Mouse (Mus musculus) midbrain, embryonic 14.5 days (tissue): Measurements from ENCODE around the gene Klhdc4. TPM values are rescaled to one million over a fixed set of nuclear protein-coding genes. Genes with fewer than 3 reads are reported as not detected.

Experiments
- ATAC-seq: fragments of 200-750 bp; cut with Nextera tagmentation; 2 replicates; pipeline ENCODE4 v1.8.0; 2017; ENCODE audit warnings: moderate number of reproducible peaks, moderate library complexity; ENCODE audit not compliant: low FRiP score, low TSS enrichment
- DNase-seq: peaks from one replicate; pipeline ENCODE4 v3.0.0-alpha.2; 2015
- H3K27ac ChIP-seq: fragments of 300-500 bp; sonication (generic); replicated peaks from 2 replicates; pipeline ENCODE4 v1.5.1; 2014; ENCODE audit warnings: mild to moderate bottlenecking, low read depth, low read length, moderate library complexity
- H3K27me3 ChIP-seq: fragments of 300-500 bp; sonication (generic); 2 replicates; pipeline ENCODE4 v1.6.1; 2014; ENCODE audit warnings: low read length, control low read depth, mixed read lengths; ENCODE audit not compliant: control insufficient read depth, insufficient read depth
- H3K36me3 ChIP-seq: fragments of 300-500 bp; sonication (generic); 2 replicates; pipeline ENCODE4 v1.6.1; 2014; ENCODE audit warnings: low read length, control low read depth; ENCODE audit not compliant: control insufficient read depth, insufficient read depth
- H3K4me1 ChIP-seq: fragments of 300-500 bp; sonication (generic); 2 replicates; pipeline ENCODE4 v1.6.1; 2014; ENCODE audit warnings: mild to moderate bottlenecking, antibody characterized with exemption, low read length, control low read depth; ENCODE audit not compliant: control insufficient read depth, insufficient read depth
- H3K4me2 ChIP-seq: fragments of 300-500 bp; sonication (generic); 2 replicates; pipeline ENCODE4 v1.6.1; 2014; ENCODE audit warnings: mild to moderate bottlenecking, low read length, moderate library complexity
- H3K4me3 ChIP-seq: fragments of 300-500 bp; sonication (generic); replicated peaks from 2 replicates; pipeline ENCODE4 v1.5.1; 2014; ENCODE audit warnings: low read depth, low read length
- H3K9ac ChIP-seq: fragments of 300-500 bp; sonication (generic); replicated peaks from 2 replicates; pipeline ENCODE4 v1.6.1; 2014; ENCODE audit warnings: mild to moderate bottlenecking, low read length, moderate library complexity
- H3K9me3 ChIP-seq: fragments of 300-500 bp; sonication (generic); 2 replicates; pipeline ENCODE4 v1.6.1; 2016; ENCODE audit warnings: low read length, control low read depth, mixed read lengths; ENCODE audit not compliant: control insufficient read depth
- WGBS: fragments of 180-500 bp; shearing (Covaris S2); extraction: QIAGEN DNeasy Blood & Tissue Kit; methylation state at CpG from one replicate; pipeline ENCODE4 v1.1.7; 2014; 5-methylcytosine and 5-hydroxymethylcytosine counted together
- polyA plus RNA-seq: library from polyadenylated mRNA; unstranded; fragments of >200 nt; fragmentation: Nextera tagmentation; extraction: Ambion mirVana; gene quantifications from 2 replicates; pipeline ENCODE4 v1.2.1, GENCODE M21; 2014

The Klhdc4 gene
- polyA plus RNA-seq, 1 experiment from 2014 or later, result 41.7 TPM

DNA sequence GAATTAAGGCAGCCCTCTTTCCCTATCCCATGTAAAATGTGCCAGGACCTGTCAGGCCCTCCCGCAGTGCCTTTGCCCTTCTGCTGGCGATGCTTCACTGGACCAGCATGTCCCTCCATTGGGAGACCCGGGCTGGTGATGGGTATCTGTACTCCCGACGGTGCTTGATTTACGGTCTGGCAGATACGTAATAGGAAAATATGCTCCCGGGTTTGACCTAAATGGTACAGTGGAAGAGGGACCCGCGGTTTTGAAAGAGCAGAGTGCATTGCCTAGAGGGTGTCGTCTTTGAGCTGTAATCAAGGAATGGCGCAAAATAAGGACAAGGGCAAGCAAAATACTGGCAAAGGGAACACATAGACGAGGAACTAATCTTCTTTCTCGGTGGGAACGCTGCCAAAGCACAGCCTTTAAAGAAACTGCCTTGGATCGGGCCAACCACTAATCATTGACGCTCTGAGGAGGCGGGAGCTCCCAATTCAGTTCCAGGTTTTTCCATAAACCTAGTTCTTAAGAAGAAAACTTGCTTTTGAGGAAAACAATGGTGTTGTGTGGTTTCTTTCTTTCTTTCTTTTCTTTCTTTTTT lies 501 bp upstream of the Klhdc4 start:
- H3K9ac ChIP-seq, result peak overlapping the region; percentile 85
- peak overlapping the region; percentile 89 for H3K4me3 ChIP-seq
- H3K4me1 ChIP-seq, result peaks cover 11% of the 10 kb centered on the region
- DNase-seq (no peak), ATAC-seq (peak; percentile 77; the same call in 1 of the 2 replicates)
- WGBS, result 20% methylated on average over 18 of the region's 18 CpGs
- H3K27ac ChIP-seq, result peak overlapping the region; percentile 78
- no peaks in the 10 kb centered on the region for H3K27me3 ChIP-seq
- no peaks in the 10 kb centered on the region for H3K9me3 ChIP-seq
- peak overlapping the region; percentile 92 for H3K4me2 ChIP-seq
- no peaks in the 10 kb centered on the region for H3K36me3 ChIP-seq

DNA sequence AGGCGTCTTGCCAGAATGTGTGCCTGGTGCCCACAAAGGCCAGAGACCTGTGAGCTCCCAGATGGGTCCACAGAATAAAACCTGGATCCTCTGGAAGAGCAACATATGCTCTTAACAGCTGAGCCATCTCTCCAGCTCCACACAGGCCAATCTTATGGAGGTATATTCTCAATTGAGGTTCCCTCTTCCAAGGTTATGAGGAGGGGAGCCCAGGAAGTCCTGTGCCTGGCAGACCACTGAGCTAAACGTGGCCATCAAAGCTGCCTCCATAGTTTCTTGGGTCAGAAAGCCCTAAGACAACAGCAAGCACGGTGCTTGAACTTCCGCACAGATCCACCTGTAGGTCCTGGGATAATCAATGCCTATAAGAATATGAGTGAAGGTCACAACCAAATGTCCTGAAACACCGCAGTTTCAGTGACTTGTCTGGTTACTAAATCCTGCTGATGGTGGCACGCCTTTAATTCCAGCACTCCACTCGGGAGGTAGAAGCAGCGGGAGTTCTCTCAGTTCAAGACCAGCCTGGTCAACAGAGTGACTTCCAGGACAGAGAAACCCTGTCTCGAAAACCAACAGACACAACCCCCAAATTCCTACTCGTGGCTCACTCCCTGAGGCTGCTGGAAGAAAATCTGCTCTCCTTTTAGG lies 869 bp downstream of the Klhdc4 start:
- H3K4me3 ChIP-seq, result peak overlapping the region; percentile 89
- WGBS, result 37% methylated on average over 10 of the region's 10 CpGs
- H3K36me3 ChIP-seq, result no peaks in the 10 kb centered on the region
- H3K9me3 ChIP-seq, result no peaks in the 10 kb centered on the region
- H3K27ac ChIP-seq, result peak overlapping the region; percentile 78; the same call in 1 of the 2 replicates
- DNase-seq (no peak), ATAC-seq (no peak)
- peaks cover 11% of the 10 kb centered on the region for H3K4me1 ChIP-seq
- peak overlapping the region; percentile 85 for H3K9ac ChIP-seq
- H3K4me2 ChIP-seq, result peak overlapping the region; percentile 92
- H3K27me3 ChIP-seq, result no peaks in the 10 kb centered on the region

DNA sequence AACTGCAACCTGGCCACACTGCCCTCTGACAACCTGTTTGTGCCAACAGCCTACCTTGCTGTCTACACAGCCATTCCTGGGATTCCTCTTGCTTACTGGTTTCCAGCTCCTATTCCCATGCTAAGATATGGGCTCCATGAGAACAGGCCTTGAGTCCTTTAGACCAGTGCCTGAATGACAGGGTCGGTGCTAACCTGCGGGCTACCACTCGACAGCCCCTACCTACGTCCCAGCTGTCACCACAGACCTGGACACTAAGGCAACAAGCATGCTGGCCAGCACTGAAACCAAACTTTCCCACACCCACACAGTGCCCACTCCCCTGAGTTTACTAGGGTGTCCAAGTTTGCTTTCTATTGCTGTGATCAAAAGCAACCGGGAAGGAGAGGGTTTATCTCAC lies 1.6 kb downstream of the Klhdc4 start:
- WGBS, result 97% methylated on average over 5 of the region's 5 CpGs
- H3K27me3 ChIP-seq, result no peaks in the 10 kb centered on the region
- H3K4me1 ChIP-seq, result peaks cover 11% of the 10 kb centered on the region
- H3K36me3 ChIP-seq, result no peaks in the 10 kb centered on the region
- DNase-seq, result no peak
- no peak overlapping the region for H3K4me3 ChIP-seq
- H3K27ac ChIP-seq, result no peak overlapping the region
- no peak for ATAC-seq
- H3K9me3 ChIP-seq, result no peaks in the 10 kb centered on the region
- peak overlapping the region; percentile 92 for H3K4me2 ChIP-seq
- no peak overlapping the region for H3K9ac ChIP-seq

DNA sequence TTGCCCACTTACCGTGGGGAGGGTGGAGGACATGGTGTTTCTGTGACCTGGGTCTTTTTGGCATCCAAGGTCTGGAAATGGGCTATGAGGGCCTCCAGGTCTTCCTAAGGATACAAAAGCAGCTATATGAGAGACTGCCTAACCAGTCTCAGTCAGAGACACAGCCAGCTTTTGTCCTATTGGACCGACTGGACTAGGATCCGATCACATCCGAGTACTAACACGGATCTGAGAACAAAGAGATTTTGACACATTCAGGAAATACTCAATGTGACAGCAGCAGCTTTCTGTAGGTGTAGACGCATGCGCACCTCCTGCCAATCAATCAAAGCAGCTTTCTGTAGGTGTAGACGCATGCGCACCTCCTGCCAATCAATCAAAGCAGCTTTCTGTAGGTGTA lies 7.6 kb downstream of the Klhdc4 start:
- 97% methylated on average over 9 of the region's 9 CpGs for WGBS
- DNase-seq (no peak), ATAC-seq (no peak)
- H3K9me3 ChIP-seq, result no peaks in the 10 kb centered on the region
- no peak overlapping the region for H3K27ac ChIP-seq
- H3K27me3 ChIP-seq, result no peaks in the 10 kb centered on the region
- no peaks in the 10 kb centered on the region for H3K4me1 ChIP-seq
- peaks cover 24% of the 10 kb centered on the region for H3K36me3 ChIP-seq
- no peak overlapping the region for H3K4me2 ChIP-seq
- H3K9ac ChIP-seq, result no peak overlapping the region
- H3K4me3 ChIP-seq, result no peak overlapping the region

GRCm38 (mm10) chr8:121821320-121821719 lies 8.0 kb downstream of the Klhdc4 start:
- H3K36me3 ChIP-seq, result peaks cover 26% of the 10 kb centered on the region
- no peak overlapping the region for H3K4me2 ChIP-seq
- no peaks in the 10 kb centered on the region for H3K27me3 ChIP-seq
- H3K27ac ChIP-seq, result no peak overlapping the region
- no peak overlapping the region for H3K4me3 ChIP-seq
- WGBS, result 90% methylated on average over 11 of the region's 11 CpGs
- H3K4me1 ChIP-seq, result no peaks in the 10 kb centered on the region
- DNase-seq (no peak), ATAC-seq (no peak)
- H3K9ac ChIP-seq, result no peak overlapping the region
- H3K9me3 ChIP-seq, result no peaks in the 10 kb centered on the region

DNA sequence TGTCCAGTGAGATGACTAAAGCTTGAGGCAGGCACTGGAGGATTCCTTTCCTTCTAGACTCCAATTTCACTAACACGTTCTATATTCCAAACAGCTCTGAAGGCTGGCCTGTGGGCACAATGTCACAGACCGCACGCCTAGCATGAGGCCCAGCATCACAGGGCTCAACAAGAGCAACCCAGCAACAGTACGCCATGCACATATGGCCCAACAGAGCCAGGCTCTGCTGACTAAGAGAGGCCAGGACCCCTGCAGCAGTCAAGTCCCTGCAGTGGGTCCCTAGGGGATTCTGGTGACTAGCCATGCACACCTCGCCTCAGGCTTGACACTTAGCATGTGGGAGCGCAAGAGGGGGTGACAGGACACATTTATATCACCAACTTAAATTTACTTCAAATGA lies 8.5 kb downstream of the Klhdc4 start:
- ATAC-seq (no peak), DNase-seq (no peak)
- Histone ChIP-seq H3K9ac (no peak overlapping the region), H3K4me1 (no peaks in the 10 kb centered on the region), H3K4me2 (no peak overlapping the region), H3K9me3 (no peaks in the 10 kb centered on the region), H3K27ac (no peak overlapping the region), H3K27me3 (no peaks in the 10 kb centered on the region), H3K4me3 (no peak overlapping the region), H3K36me3 (peaks cover 27% of the 10 kb centered on the region)
- 93% methylated on average over 6 of the region's 6 CpGs for WGBS

- peaks cover 44% of the 10 kb centered on the region for H3K36me3 ChIP-seq
- no peak overlapping the region for H3K4me3 ChIP-seq
- H3K9me3 ChIP-seq, result no peaks in the 10 kb centered on the region
- H3K4me1 ChIP-seq, result no peaks in the 10 kb centered on the region
- no peak overlapping the region for H3K27ac ChIP-seq
- WGBS, result 85% methylated on average over 7 of the region's 7 CpGs
- H3K9ac ChIP-seq, result no peak overlapping the region
- no peak overlapping the region for H3K4me2 ChIP-seq
- ATAC-seq (no peak), DNase-seq (no peak)
- no peaks in the 10 kb centered on the region for H3K27me3 ChIP-seq
Measured at GRCm38 (mm10) chr8:121818226-121818625, 11.1 kb downstream of the Klhdc4 start.

GRCm38 (mm10) chr8:121811931-121812570 lies 17.3 kb downstream of the Klhdc4 start:
- DNase-seq (no peak), ATAC-seq (no peak)
- H3K27ac ChIP-seq, result no peak overlapping the region
- H3K4me3 ChIP-seq, result no peak overlapping the region
- H3K9me3 ChIP-seq, result no peaks in the 10 kb centered on the region
- H3K36me3 ChIP-seq, result peaks cover 50% of the 10 kb centered on the region
- WGBS, result 93% methylated on average over 12 of the region's 12 CpGs
- H3K27me3 ChIP-seq, result no peaks in the 10 kb centered on the region
- no peaks in the 10 kb centered on the region for H3K4me1 ChIP-seq
- no peak overlapping the region for H3K9ac ChIP-seq
- H3K4me2 ChIP-seq, result no peak overlapping the region

GRCm38 (mm10) chr8:121811502-121811901 lies 17.9 kb downstream of the Klhdc4 start:
- DNase-seq (no peak), ATAC-seq (no peak)
- Histone ChIP-seq H3K36me3 (peaks cover 51% of the 10 kb centered on the region), H3K9me3 (no peaks in the 10 kb centered on the region), H3K4me2 (no peak overlapping the region), H3K9ac (no peak overlapping the region), H3K4me1 (no peaks in the 10 kb centered on the region), H3K4me3 (no peak overlapping the region), H3K27ac (no peak overlapping the region), H3K27me3 (no peaks in the 10 kb centered on the region)
- WGBS, result 95% methylated on average over 3 of the region's 3 CpGs
